Mouse (Mus musculus): Measurements from ENCODE around the gene Stxbp5l.

DNA sequence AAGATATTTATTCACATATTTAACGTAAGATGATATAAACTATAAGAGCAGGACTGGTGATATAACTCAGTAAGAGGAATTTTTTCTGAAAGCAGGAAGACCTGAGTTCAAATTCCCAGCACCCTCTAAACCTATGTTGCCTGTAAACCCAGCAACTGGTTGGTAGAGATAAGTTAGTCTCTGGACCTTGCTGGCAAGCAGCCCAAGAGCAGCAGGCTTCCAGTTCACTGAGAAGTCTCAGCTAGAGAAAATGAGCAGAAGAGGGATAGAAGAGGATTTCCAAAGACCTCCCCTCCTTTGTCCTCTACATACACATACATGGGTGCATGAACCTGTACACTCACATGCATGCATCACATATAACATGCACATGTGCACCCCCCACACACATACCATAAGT, 165.6 kb downstream of the Stxbp5l start:
- TF ChIP-seq TCF12 (IDR thresholded peaks at IDR 0.05; ENCODE audit: insufficient read depth, poor library complexity, severe bottlenecking): no peak
- TF ChIP-seq POLR2A (IDR thresholded peaks at IDR 0.05; ENCODE audit: insufficient read length, low read depth): no peak
- no peak for TF ChIP-seq E2F4 (IDR thresholded peaks at IDR 0.05; ENCODE audit: insufficient read depth)
- TF ChIP-seq USF1 (IDR thresholded peaks at IDR 0.05; ENCODE audit: low read depth): no peak
- no peak for TF ChIP-seq POLR2AphosphoS2 (IDR thresholded peaks at IDR 0.05; ENCODE audit: insufficient read length, low read depth)
- TF ChIP-seq REST (IDR thresholded peaks at IDR 0.05; ENCODE audit: insufficient read depth, insufficient read length): no peak
- TF ChIP-seq MYOD1 (IDR thresholded peaks at IDR 0.05; ENCODE audit: control insufficient read depth in 1 of 3, insufficient read length in 2 of 3, low read depth in 2 of 3): no peak
- no peak for TF ChIP-seq MAX (IDR thresholded peaks at IDR 0.05; ENCODE audit: low read depth)
- TF ChIP-seq CEBPB (IDR thresholded peaks at IDR 0.05; ENCODE audit: insufficient read depth, poor library complexity, severe bottlenecking): no peak
- no peak for TF ChIP-seq SRF (IDR thresholded peaks at IDR 0.05; ENCODE audit: control insufficient read depth, insufficient read length, low read depth)
- TF ChIP-seq MYOG (IDR thresholded peaks at IDR 0.05; ENCODE audit: control insufficient read depth in 1 of 3, insufficient read depth in 1 of 3, insufficient read length in 2 of 3, low read depth in 2 of 3): no peak
